Mouse (Mus musculus): ENCODE data around the gene Ugcg.

The Ugcg gene

GRCm38 (mm10) chr4:59181320-59182271 lies 7.5 kb upstream of the Ugcg start:
- ChIA-PET CTCF (no interaction called here), POLR2A (interaction anchor here in 2 of 4 experiments (0.7 to 1.3 kb wide), 2 partner anchors 8 to 423 kb away, joined by 3 to 5 read pairs; no protein-coding TSS in a partner anchor)

DNA sequence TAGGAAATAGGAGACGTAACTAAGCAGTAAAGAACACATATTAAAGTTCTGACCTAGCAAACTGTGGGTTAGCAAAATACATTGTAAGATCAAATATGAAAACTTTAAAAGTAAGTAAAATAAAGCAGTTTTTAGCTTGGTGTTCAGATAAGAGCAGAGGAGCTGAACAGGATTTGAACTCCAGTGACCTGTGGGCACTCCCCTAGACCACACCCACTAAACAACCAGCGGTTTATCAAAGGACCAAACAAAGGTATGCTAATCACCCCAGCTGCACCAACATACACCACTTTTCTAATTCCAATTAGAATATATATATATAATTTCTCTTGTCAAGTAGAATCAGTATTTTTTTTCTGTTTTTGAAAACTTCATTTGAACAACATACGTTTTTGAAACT lies 3.4 kb upstream of the Ugcg start:
- POLR2A ChIA-PET, result interaction anchor here in 2 of 4 experiments (0.7 to 1.0 kb wide), 5 partner anchors 13 to 441 kb away, joined by 3 to 4 read pairs (median 3); partner anchors contain the start of gene E130308A19Rik (in 1 of the 2)
- CTCF ChIA-PET, result interaction anchor here in 2 of 4 experiments (0.6 to 0.7 kb wide), 2 partner anchors 18 to 400 kb away, joined by 3 to 7 read pairs; no protein-coding TSS in a partner anchor

DNA sequence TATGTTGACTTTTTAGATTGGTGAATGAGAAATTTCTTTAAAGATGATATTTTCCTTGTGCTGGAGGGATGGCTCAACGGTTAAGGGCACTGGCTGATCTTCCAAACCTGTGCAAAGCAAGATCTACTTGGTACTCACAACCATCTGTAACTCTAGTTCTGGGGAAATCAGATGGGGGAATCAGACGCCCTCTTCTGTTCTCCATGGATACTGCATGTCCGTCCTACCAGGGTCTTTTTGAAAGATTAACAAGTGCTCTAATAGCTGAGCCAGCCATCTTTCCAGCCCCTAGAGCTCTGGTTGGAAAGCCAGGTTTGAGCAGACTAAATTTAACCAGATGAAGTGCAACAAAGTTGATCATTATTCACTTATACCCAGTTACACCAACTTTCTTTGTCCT lies 1.8 kb upstream of the Ugcg start:
- POLR2A ChIA-PET, result interaction anchor here in 2 of 4 experiments (0.6 to 2.1 kb wide), 3 partner anchors 10 to 13 kb away, joined by 3 to 6 read pairs (median 4); no protein-coding TSS in a partner anchor
- CTCF ChIA-PET, result interaction anchor here (0.6 to 1.0 kb wide), 9 partner anchors 11 to 361 kb away, joined by 3 to 4 read pairs (median 3); no protein-coding TSS in a partner anchor

DNA sequence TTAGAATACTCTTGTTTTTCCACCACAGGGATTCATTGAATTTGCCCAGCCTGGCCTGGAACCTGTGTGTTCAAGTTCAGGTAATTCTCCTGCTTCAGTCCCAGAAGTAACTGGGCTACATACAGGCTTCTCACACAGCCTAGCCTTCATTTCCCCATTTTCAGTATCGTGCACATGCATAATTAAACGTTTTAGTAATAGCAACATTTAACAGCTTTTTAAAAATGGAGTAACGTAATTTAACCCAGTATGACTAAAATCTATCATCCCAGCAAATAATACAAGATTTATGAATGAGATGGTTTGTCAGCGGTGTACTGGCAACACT lies 619 bp upstream of the Ugcg start:
- ChIA-PET POLR2A (interaction anchor here in 3 of 4 experiments (0.5 to 2.1 kb wide), 10 partner anchors 9 to 595 kb away, joined by 3 to 10 read pairs (median 5); partner anchors contain the start of gene Hsdl2 (in 1 of the 3)), CTCF (interaction anchor here (0.6 to 1.0 kb wide), 4 partner anchors 52 to 720 kb away, joined by 3 to 9 read pairs (median 4); no protein-coding TSS in a partner anchor)

DNA sequence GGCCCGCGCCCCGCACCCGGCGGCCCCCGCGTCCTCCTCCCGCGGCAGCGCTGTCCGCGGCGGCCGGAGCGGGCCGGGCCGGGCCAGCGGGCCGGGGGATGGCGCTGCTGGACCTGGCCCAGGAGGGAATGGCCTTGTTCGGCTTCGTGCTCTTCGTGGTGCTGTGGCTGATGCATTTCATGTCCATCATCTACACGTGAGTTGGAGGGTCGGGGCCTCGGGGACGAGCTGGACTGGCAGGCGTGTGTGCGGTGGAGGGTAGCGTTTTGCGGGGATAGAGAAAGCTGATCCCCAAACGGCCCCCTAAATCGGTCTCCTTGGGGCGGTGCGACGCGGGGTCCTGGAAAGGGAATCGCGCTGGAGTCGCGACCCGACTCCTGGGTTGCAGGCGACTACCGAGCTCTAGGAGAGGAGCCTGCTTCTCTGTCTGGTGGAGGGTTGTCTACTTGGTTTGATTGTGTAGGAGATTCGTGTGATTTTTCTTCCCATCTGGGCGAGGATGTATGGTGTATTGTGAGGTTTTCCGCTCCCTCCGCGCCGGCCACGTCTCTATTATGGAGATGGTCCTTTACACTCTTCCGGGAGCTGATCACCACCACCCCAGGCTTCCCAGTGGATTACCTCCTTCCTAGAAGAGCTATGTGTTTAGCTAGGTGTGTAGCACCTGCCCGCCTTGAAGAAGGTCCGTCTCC lies 635 bp downstream of the Ugcg start:
- POLR2A ChIA-PET, result interaction anchor here in 3 of 4 experiments (0.6 to 2.4 kb wide), 20 partner anchors 8 to 594 kb away, joined by 3 to 9 read pairs (median 3); partner anchors contain the start of gene Hsdl2 (in 1 of the 3)

DNA sequence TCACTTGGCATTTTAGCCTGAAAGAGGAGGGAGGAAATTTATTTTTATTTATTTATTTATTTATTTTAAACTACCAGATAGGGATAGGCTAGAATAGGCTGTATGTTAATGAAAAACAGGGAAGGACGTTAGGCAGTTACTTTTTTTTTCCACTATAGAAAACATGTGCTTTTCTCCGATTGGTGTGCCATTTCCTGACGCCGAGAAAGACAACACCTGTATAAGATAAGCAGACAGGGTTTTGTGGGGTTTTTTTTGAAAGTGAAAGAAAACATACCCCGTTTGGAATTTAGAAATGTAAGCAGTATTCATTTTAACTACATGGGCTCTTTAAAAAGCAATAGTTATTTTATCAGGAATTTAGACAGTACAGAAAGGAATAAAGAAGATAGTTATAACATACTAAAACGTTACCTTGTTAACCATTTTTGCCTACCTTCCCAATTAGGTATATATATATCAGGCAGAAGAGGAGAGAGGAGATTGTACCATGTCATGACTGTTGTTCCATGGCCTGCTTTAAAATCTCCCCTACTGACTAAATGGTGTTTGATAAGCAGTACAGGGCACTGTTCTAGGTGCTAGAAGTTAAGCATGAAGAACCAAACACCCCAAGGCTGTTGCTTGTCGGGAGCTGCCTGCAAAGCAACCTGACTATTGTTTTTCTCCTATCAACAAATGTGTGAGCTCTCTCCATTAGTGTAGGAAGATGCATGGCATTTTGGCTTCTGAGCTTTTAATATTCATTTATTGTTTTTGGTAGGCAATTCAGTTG lies 1.8 kb downstream of the Ugcg start:
- ChIA-PET POLR2A (interaction anchor here in 3 of 4 experiments (0.6 to 2.4 kb wide), 9 partner anchors 8 to 345 kb away, joined by 3 to 8 read pairs (median 3); no protein-coding TSS in a partner anchor), CTCF (no interaction called here)

More for the DNA sequence above, 635 bp downstream of the Ugcg start:
- CTCF ChIA-PET, result interaction anchor here in 3 of 4 experiments (0.5 to 0.8 kb wide), 5 partner anchors 7 to 576 kb away, joined by 3 to 7 read pairs (median 4); no protein-coding TSS in a partner anchor

DNA sequence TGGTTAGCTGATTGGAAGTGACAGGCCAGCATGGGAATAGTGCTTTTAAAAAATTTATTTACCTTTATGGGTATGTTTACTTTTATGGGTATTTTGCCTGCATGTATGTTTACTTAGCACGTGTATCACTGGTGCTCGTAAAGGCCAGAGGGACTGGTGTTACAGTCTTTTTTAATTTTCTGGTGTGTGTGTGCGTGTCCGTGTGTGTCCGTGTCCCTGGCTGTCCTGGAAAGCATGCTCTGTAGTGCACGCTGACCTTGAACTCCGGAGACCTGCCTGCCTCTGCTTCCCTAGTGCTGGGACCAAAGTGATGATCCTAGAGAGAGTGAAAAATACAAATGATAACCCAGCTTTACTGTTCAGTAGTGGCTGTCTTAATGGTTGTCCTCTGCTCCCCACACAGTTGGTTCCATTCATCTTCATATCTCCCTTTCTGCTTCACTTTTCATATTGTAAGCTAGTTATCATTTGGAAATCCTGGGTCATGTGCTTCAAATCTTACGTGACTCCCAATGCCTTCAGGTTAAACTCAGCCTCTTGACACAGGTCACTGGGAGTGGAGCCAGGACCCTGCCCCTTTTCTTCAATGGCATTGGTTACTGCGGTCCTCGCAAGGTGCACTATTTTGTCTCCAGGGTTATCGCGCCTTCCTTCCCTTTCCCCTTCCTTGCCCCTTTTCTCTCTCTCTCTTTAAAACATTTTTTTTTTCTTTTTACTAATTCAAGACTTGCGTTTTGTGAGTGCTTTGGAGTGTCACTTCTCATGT lies 5.9 kb downstream of the Ugcg start:
- CTCF ChIA-PET, result no interaction called here
- POLR2A ChIA-PET, result no interaction called here

DNA sequence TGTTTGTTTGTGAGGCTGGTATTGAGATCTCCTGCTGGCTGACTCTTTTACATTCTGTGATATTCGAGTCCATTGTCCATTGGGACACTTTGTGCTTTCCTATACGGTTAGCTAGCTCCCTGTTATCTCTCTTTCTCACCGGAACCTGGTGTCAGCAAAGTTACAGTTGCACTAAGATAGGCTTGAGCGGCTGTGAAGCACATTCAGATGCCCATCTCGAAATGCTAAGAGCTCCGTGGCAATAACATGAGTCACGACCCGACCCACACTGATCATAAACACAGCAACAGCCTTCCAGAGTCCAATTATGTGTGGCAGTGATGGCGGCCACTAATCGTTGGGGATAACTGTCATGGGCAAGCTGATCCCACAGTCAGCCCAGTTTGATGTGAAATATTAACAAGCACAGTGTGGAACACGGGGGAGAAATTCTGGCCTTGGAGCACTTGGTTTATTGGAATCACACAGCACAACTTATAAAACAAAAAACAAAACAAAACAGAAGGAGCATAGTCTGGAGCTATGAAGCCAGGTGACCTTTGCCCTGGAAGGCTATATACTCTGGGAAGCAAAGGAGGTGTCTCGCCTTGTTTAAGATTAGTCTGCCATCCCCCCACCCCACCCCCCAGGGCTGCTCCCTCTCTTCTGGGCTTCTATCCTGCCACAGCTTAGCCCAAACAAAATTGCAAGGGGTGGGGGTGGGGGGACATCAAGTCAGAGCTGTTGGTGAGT lies 7.5 kb downstream of the Ugcg start:
- POLR2A ChIA-PET, result interaction anchor here (0.6 to 2.1 kb wide), 11 partner anchors 8 to 641 kb away, joined by 3 to 11 read pairs (median 5); partner anchors contain the start of gene Ugcg (in 1 of the 4)
- CTCF ChIA-PET, result interaction anchor here in 3 of 4 experiments (0.7 to 1.6 kb wide), 6 partner anchors 7 to 831 kb away, joined by 3 to 6 read pairs (median 4); partner anchors contain the start of gene Ugcg (in 1 of the 3)

DNA sequence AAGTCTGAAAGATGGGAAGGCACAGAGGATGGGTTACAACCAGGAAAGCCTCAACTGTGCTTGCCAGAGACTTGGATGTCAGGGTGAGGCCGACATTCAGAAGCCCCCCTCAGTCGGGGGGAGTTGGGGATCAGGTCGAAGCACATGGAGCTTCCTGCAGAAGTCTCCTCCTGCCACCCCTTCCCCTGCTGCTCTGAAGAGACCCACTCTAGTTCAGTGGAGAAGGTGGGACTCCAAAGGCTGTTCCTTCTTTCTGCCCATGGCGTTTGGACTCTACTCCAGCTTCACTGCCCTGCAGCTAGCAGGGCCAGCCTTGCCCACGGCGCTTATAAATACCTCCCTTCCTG lies 8.0 kb downstream of the Ugcg start:
- POLR2A ChIA-PET, result interaction anchor here (0.6 to 2.1 kb wide), 13 partner anchors 9 to 642 kb away, joined by 3 to 11 read pairs (median 5); partner anchors contain the start of gene Ugcg (in 1 of the 4)
- CTCF ChIA-PET, result interaction anchor here in 3 of 4 experiments (0.7 to 1.6 kb wide), 6 partner anchors 8 to 831 kb away, joined by 3 to 6 read pairs (median 4); partner anchors contain the start of gene Ugcg (in 1 of the 3)

GRCm38 (mm10) chr4:59197462-59197861 lies 8.4 kb downstream of the Ugcg start:
- ChIA-PET POLR2A (interaction anchor here (0.6 to 2.1 kb wide), 15 partner anchors 9 to 1351 kb away, joined by 3 to 11 read pairs (median 4); partner anchors contain the start of gene Ugcg (in 1 of the 4)), CTCF (interaction anchor here in 3 of 4 experiments (0.7 to 1.6 kb wide), 6 partner anchors 8 to 832 kb away, joined by 3 to 6 read pairs (median 4); partner anchors contain the start of gene Ugcg (in 1 of the 3))

DNA sequence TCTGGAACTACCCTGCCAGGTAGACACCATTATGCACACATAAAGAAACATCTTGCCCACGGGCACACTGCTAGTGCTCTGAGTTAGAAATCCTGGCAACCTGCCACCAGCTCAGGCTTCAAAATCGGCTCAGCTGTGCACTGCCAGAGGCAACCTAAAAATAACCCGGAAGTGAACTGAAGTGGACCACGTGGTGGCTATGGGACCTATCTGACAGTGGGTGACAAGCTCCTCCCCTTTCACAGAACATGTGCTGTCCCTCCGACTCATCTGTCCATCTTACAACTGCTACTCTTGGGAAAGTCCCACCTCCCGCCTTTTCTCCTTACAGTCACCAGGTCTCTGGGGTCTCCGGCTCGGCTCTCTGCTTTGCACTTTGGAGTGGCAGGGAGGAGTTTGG lies 10.3 kb downstream of the Ugcg start:
- CTCF ChIA-PET, result interaction anchor here in 1 of 4 experiments (0.9 kb wide), 1 partner anchor 199 kb away, joined by 4 read pairs; no protein-coding TSS in a partner anchor
- POLR2A ChIA-PET, result interaction anchor here in 2 of 4 experiments (0.7 to 1.9 kb wide), 5 partner anchors 9 to 82 kb away, joined by 3 to 5 read pairs (median 3); partner anchors contain the start of gene Ugcg (in 1 of the 2)

- ChIA-PET POLR2A (interaction anchor here in 1 of 4 experiments (1.0 to 1.9 kb wide), 2 partner anchors 10 to 11 kb away, joined by 3 to 5 read pairs; partner anchors contain the start of gene Ugcg), CTCF (interaction anchor here in 1 of 4 experiments (0.9 kb wide), 1 partner anchor 200 kb away, joined by 4 read pairs; no protein-coding TSS in a partner anchor)
These were observed 10.7 kb downstream of the Ugcg start for GRCm38 (mm10) chr4:59199805-59200204.

GRCm38 (mm10) chr4:59200636-59201035 lies 11.6 kb downstream of the Ugcg start:
- POLR2A ChIA-PET, result no interaction called here
- CTCF ChIA-PET, result no interaction called here

GRCm38 (mm10) chr4:59204616-59205015 lies 15.6 kb downstream of the Ugcg start:
- ChIA-PET POLR2A (no interaction called here), CTCF (no interaction called here)

DNA sequence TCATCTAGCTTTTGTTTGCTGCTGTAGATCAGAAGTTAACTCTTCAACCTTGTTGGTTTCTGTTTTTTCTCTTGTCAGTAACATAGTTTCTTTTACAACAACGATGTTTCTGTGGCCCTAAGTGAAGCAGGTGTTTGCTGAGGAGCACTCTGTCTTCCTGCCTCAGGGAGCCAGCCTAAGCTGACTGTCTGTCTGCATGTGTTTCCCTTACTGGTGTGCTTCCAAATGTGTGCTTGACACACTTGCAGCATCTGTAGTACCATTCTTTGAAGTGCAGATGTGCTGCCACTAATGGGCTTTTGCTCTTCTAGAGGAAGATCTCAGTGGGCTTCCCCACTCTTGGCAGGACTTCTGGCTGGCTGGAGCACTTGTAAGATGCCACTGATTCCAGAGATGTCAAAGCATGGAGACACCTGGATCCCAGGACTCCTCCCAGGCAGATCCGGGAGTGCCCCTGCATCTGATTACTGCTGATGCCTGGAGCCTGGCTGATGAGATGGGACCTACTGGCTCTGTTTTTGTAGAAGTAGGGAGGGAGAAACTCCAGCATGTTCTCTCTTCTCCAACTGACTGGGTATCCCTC lies 16.8 kb downstream of the Ugcg start:
- CTCF ChIA-PET, result interaction anchor here in 1 of 4 experiments (0.7 kb wide), 1 partner anchor 73 kb away, joined by 5 read pairs; no protein-coding TSS in a partner anchor
- POLR2A ChIA-PET, result interaction anchor here in 2 of 4 experiments (0.7 to 2.2 kb wide), 3 partner anchors 16 to 374 kb away, joined by 3 to 9 read pairs (median 9); no protein-coding TSS in a partner anchor

DNA sequence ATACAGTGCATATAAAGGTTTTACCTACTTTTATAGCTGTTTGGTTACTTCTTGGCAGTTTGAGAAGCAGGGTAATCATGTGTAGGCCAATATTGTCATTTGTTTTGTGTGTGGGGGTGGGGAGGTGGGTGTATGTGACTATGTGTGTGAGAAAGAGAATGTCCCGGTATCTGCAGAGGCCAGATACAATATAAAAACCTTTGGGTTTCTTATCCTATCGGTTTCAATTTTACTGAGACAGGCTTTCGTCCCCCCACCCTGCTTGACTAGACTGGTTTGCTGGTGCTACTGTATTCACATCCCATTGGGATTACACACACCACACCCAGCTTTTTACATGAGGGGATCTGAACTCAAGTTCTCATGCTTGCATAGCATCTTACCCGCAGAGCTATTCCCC lies 17.5 kb downstream of the Ugcg start:
- ChIA-PET CTCF (interaction anchor here in 2 of 4 experiments (0.6 to 0.7 kb wide), 2 partner anchors 74 to 189 kb away, joined by 5 read pairs; no protein-coding TSS in a partner anchor), POLR2A (interaction anchor here in 3 of 4 experiments (0.6 to 2.2 kb wide), 8 partner anchors 17 to 450 kb away, joined by 3 to 9 read pairs (median 3); no protein-coding TSS in a partner anchor)
